In the genomic region with DNA sequence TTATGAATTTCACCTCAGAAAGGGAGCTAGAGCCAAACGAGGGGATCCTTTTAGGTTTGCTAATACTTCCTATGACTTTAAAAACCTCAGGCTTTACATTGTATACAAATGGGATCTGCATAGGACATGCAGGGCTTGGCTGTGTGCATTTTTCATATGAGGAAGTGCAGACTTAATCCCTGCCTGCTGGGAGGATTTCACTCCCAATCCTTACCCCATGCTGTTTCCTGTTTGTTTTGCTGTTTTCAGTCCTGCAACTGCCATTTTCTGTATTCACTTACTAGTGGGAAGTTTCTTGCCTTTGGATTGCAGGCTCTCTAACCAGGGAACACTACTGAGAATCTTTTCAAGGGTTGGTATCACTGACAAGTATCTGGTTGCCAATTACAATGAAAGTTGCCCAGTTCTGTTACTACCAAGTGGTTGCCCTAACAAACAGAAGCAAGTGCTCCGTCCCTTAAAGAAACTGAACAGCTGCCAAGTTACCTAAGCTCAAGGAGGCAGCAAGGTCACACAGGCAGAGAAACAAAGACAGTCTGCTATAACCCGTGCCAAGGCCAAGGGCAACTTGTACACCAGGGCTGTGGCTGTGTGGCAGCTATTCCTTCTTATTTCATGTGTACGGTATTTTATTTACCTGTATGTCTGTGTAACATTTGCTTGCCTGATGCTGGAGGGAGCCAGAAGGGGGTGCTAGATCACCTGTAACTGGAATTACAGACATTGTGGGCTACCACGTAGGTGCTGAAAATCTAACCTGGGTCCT, we compare ENCODE assay signal across 12 mouse cellular contexts. TPM values are rescaled to one million over a fixed set of nuclear protein-coding genes. Genes with fewer than 3 reads are reported as not detected.
A peak's percentile ranks its signal among the peaks of the same experiment; 100 is the strongest.
DNase-seq lines count a peak whose midpoint lies in the region; ATAC-seq lines count a peak whose summit lies in the region.
"Had no signal": no experiment of that assay in that cellular context is flagged by ENCODE, and none has a peak within 500 bp of the region (broad histone marks: within the 10 kb centered on the region; RNA-seq: fewer than 3 reads in every experiment).

No protein-coding gene starts in this region.

- H3K27ac ChIP-seq in kidney, embryonic 14.5 days (ENCODE audit: low read depth, low read length), result no peak overlapping the region
- H3K27ac ChIP-seq: forebrain, embryonic 15.5 days had no signal

- H3K4me1 ChIP-seq in kidney, embryonic 14.5 days (ENCODE audit: control insufficient read depth, insufficient read depth, low read length), result no peaks in the 10 kb centered on the region
- H3K4me1 ChIP-seq: forebrain, embryonic 15.5 days had no signal

- no peaks in the 10 kb centered on the region for H3K27me3 ChIP-seq in kidney, embryonic 14.5 days (ENCODE audit: control insufficient read depth, insufficient read depth, low read length)
- H3K27me3 ChIP-seq: forebrain, embryonic 15.5 days had no signal

- peak; percentile 29 for DNase-seq in adrenal gland, adult 2 months
- no peak for DNase-seq in adrenal gland, postnatal 25 days
- peak; percentile 35 for DNase-seq in kidney, adult 18-20 months
- DNase-seq in thymus, postnatal 14 days, result peak; percentile 17
- no peak for DNase-seq in thymus, postnatal 0 days (ENCODE audit: low spot score)
- DNase-seq in cerebellum, adult 9-11 months, result no peak
- DNase-seq: left cerebral cortex, postnatal 4 days had no signal

- no peak overlapping the region for H3K4me3 ChIP-seq in kidney, embryonic 14.5 days (ENCODE audit: low read length)
- H3K4me3 ChIP-seq: forebrain, embryonic 15.5 days had no signal

- H3K4me2 ChIP-seq in kidney, embryonic 14.5 days (replicated peaks; ENCODE audit: low read depth, low read length), result no peak overlapping the region
- H3K4me2 ChIP-seq: forebrain, embryonic 15.5 days had no signal

- WGBS in kidney, embryonic 14.5 days, result 84% methylated on average over 5 of the region's 5 CpGs

- no peak overlapping the region for H3K9ac ChIP-seq in kidney, embryonic 14.5 days (ENCODE audit: low read depth, low read length)
- H3K9ac ChIP-seq: forebrain, embryonic 15.5 days had no signal

- no peak for ATAC-seq in kidney, embryonic 14.5 days (ENCODE audit: low FRiP score, low TSS enrichment)
- ATAC-seq in megakaryocyte progenitor cell, adult 5-6 weeks (replicated peaks; ENCODE audit: poor library complexity), result peak; percentile 52
- ATAC-seq: forebrain, embryonic 15.5 days; intestine, postnatal 0 days; midbrain, embryonic 16.5 days had no signal

- no peaks in the 10 kb centered on the region for H3K9me3 ChIP-seq in kidney, embryonic 14.5 days (ENCODE audit: control insufficient read depth, low read length)
- H3K9me3 ChIP-seq: forebrain, embryonic 15.5 days had no signal

- H3K36me3 ChIP-seq in kidney, embryonic 14.5 days (ENCODE audit: control insufficient read depth, insufficient read depth, low read length), result peaks cover 5% of the 10 kb centered on the region; the same call in 1 of the 2 replicates
- H3K36me3 ChIP-seq: forebrain, embryonic 15.5 days had no signal

RNA-seq across cellular contexts. Expression of gene Supt3, which starts 12.2 kb away (rescaled TPM):
- 10 to 100 TPM; 21.3 to 30.1 TPM for total RNA-seq in adrenal gland, adult 2 months (2021)
- polyA plus RNA-seq in adrenal gland, adult 2 months (2012; rRNA removed), result 6.4 and 7.6 TPM in 2 replicates
- total RNA-seq in adrenal gland, postnatal 25 days (2021), result 25.9 and 26.1 TPM in 2 replicates
- 22.4 and 26.5 TPM in 2 replicates for polyA plus RNA-seq in kidney, embryonic 14.5 days (2014; fragmentation: Nextera tagmentation; extraction: Ambion mirVana)
- 17.3 and 22.2 TPM in 2 replicates for polyA plus RNA-seq in thymus, postnatal 0 days (2015; fragmentation: Nextera tagmentation; extraction: Ambion mirVana)
- total RNA-seq in megakaryocyte progenitor cell, adult 5-6 weeks (2015), result 26.2 and 37.9 TPM in 2 replicates
- total RNA-seq in megakaryocyte progenitor cell, adult 5-6 weeks (2017), result 13.6 and 16.2 TPM in 2 replicates

RNA-seq across cellular contexts. Expression of gene Runx2, which starts 25.4 kb away (rescaled TPM):
- total RNA-seq in adrenal gland, adult 2 months (2021), result 10 to 100 TPM; 16.8 to 31.0 TPM
- 21.5 and 32.5 TPM in 2 replicates for polyA plus RNA-seq in adrenal gland, adult 2 months (2012; rRNA removed)
- total RNA-seq in adrenal gland, postnatal 25 days (2021), result 48.9 and 60.4 TPM in 2 replicates
- polyA plus RNA-seq in kidney, embryonic 14.5 days (2014; fragmentation: Nextera tagmentation; extraction: Ambion mirVana), result 0.57 and 2.4 TPM in 2 replicates
- 1.1 TPM in 2 replicates for polyA plus RNA-seq in thymus, postnatal 0 days (2015; fragmentation: Nextera tagmentation; extraction: Ambion mirVana)
- 52.4 and 54.9 TPM in 2 replicates for total RNA-seq in megakaryocyte progenitor cell, adult 5-6 weeks (2015)
- total RNA-seq in megakaryocyte progenitor cell, adult 5-6 weeks (2017), result 7.8 and 10.7 TPM in 2 replicates

Comparison
In these comparisons a context has a peak if more than half of its experiments do, and no peak if none do; other contexts are left out.
1. DNase-seq: peak in adrenal gland, adult 2 months (single experiment), kidney, adult 18-20 months (single experiment) and thymus, postnatal 14 days (single experiment); none in adrenal gland, postnatal 25 days (single experiment), thymus, postnatal 0 days (single experiment) and cerebellum, adult 9-11 months (single experiment).